Mouse (Mus musculus) stomach, embryonic 15.5 days (tissue): ENCODE measurements around the gene Rps12-ps3. TPM values are rescaled to one million over a fixed set of nuclear protein-coding genes. Genes with fewer than 3 reads are reported as not detected.

Experiments
- ATAC-seq: fragments of 200-750 bp; cut with Nextera tagmentation; 2 replicates; pipeline ENCODE4 v1.8.0; 2017; ENCODE audit warnings: low read depth, moderate number of reproducible peaks, moderate TSS enrichment; ENCODE audit not compliant: insufficient read depth, low FRiP score
- H3K27ac ChIP-seq: fragments of 300-500 bp; sonication (generic); 2 replicates; pipeline ENCODE4 v1.5.1; 2015; ENCODE audit warnings: mild to moderate bottlenecking, inconsistent platforms
- H3K27me3 ChIP-seq: fragments of 300-500 bp; sonication (generic); replicated peaks from 2 replicates; pipeline ENCODE4 v1.6.1; 2015; ENCODE audit warnings: inconsistent platforms
- H3K36me3 ChIP-seq: fragments of 300-500 bp; sonication (generic); 2 replicates; pipeline ENCODE4 v1.6.1; 2015; ENCODE audit warnings: inconsistent platforms
- H3K4me1 ChIP-seq: fragments of 300-500 bp; sonication (generic); 2 replicates; pipeline ENCODE4 v1.6.1; 2015; ENCODE audit warnings: inconsistent platforms
- H3K4me2 ChIP-seq: fragments of 300-500 bp; sonication (generic); 2 replicates; pipeline ENCODE4 v1.6.1; 2015; ENCODE audit warnings: mild to moderate bottlenecking, inconsistent platforms
- H3K4me3 ChIP-seq: fragments of 300-500 bp; sonication (generic); replicated peaks from 2 replicates; pipeline ENCODE4 v1.5.1; 2015; ENCODE audit warnings: inconsistent platforms
- H3K9ac ChIP-seq: fragments of 300-500 bp; sonication (generic); 2 replicates; pipeline ENCODE4 v1.6.1; 2015; ENCODE audit warnings: inconsistent platforms
- H3K9me3 ChIP-seq: fragments of 300-500 bp; sonication (generic); 2 replicates; pipeline ENCODE4 v1.6.1; 2016; ENCODE audit warnings: inconsistent platforms
- WGBS: fragments of 180-500 bp; shearing (Covaris S2); methylation state at CpG from one replicate; pipeline ENCODE4 v1.1.7; 2015; 5-methylcytosine and 5-hydroxymethylcytosine counted together
- polyA plus RNA-seq: library from polyadenylated mRNA; unstranded; fragments of >200 nt; fragmentation: Nextera tagmentation; extraction: Ambion mirVana; gene quantifications from 2 replicates; pipeline ENCODE4 v1.2.1, GENCODE M21; 2015

Rps12-ps3 gene
- polyA plus RNA-seq, 1 experiment from 2014 or later, result 65.7 TPM

DNA sequence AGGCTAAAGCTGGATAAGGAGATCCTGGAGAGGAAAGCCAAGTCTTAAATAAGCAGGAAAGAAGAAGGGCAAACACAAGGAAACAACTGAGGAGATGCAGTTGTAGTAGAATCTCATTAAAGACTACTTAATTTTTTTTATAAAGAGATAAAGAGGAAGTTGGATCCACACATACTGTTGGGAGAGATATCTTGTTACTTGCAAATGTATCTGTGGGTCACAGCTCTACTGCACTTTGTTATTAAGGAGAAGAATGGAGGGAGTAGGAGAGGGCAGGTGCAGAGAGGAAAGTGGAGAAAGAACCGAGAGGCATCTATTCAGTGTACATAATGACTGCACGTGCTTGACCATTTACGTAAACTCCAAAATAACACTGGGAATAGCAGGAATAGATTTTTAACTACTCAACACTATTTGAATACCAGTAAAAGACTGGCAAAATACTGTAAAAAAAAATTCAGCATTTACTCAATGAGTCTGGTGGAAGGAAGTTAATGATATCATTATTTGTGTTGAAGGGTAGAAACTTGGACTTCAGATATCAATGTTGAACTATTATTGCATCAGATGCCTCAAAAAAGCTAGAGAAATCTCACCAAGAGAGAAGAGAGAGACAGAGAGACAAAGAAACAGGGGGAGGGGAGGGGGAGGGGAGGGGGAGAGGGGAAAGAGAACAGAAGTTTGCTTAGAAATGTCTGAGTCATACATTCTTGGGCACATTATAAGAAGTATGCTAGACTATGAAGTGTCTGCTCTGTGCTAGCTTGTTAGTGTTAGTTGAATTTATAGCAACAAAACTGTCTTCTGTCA lies 16.0 kb downstream of the Rps12-ps3 start:
- WGBS, result 87% methylated on average over 3 of the region's 3 CpGs
- Histone ChIP-seq H3K4me1 (no peaks in the 10 kb centered on the region), H3K27ac (no peak overlapping the region), H3K4me2 (no peak overlapping the region), H3K36me3 (no peaks in the 10 kb centered on the region), H3K4me3 (no peak overlapping the region), H3K27me3 (no peaks in the 10 kb centered on the region), H3K9me3 (no peaks in the 10 kb centered on the region), H3K9ac (no peak overlapping the region)
- ATAC-seq, result no peak

DNA sequence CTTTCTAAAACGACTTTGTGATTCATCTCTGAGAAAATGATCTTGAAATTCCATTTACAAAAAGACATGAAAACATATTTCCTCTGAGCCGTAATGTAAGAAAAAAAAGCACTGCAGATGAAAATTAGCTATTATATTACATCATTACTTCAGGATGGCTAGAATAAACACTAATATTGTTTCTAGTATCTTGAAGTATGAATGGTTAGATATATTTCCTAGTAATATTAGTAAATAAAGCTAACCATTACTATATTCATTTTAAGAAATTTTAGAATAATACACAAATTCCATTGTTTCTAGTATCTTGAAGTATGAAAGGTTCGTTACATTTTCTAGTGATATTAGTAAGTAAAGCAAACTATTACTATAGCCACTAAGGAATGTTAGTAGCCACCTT lies 17.8 kb downstream of the Rps12-ps3 start:
- H3K4me3 ChIP-seq, result no peak overlapping the region
- no peak overlapping the region for H3K4me2 ChIP-seq
- H3K9me3 ChIP-seq, result no peaks in the 10 kb centered on the region
- H3K4me1 ChIP-seq, result peaks cover 3% of the 10 kb centered on the region
- H3K36me3 ChIP-seq, result no peaks in the 10 kb centered on the region
- H3K27ac ChIP-seq, result no peak overlapping the region
- WGBS, result 73% methylated on average over 3 of the region's 3 CpGs
- no peak overlapping the region for H3K9ac ChIP-seq
- no peak for ATAC-seq
- no peaks in the 10 kb centered on the region for H3K27me3 ChIP-seq

DNA sequence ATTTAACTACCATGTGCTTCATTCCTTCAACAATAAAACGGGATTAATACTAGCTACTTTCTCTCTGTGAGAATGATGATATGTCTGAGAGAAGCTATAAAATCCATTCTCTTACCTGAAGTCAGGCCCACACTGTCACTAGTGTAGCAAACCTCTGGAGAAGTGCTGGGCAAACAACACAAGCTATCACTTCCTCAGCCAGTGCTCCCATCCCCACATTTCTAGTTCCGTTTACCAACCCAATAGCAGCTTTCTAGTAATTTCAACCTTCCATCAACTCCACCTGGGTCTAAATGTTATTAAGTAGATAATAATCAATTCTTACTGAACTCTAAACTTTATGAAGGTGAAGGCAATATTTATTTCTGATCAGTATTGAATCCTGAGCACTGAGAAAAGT lies 20.9 kb downstream of the Rps12-ps3 start:
- Histone ChIP-seq H3K4me2 (peak overlapping the region; percentile 86), H3K4me1 (peaks cover 3% of the 10 kb centered on the region), H3K4me3 (peak overlapping the region; percentile 20), H3K36me3 (no peaks in the 10 kb centered on the region), H3K27ac (no peak overlapping the region), H3K9ac (no peak overlapping the region), H3K27me3 (no peaks in the 10 kb centered on the region), H3K9me3 (no peaks in the 10 kb centered on the region)
- ATAC-seq, result no peak
- 25% methylated on average over 2 of the region's 2 CpGs for WGBS

DNA sequence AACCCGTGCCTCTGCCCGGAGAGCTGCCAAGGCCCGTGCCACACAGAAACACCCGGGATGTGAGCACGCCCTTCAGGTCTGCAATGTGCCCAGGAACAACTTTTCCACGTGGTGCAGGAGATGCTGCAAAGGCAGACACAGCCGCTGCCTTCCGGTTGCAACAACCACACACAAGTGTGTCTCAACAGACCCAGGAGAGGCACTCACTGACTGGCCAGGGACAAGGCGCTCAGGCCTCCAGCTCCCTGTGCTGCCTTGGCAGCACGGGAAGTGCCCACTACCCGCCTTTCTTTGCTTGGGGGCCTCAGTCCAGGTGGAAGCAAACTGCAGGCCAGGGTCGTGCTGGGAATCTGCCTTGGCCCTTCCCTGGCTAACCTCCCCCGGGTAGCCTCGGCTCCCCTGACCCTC lies 22.2 kb downstream of the Rps12-ps3 start:
- peak overlapping the region; percentile 79 for H3K4me3 ChIP-seq
- H3K9me3 ChIP-seq, result no peaks in the 10 kb centered on the region
- WGBS, result 0% methylated on average over 14 of the region's 14 CpGs
- H3K27me3 ChIP-seq, result no peaks in the 10 kb centered on the region
- peak overlapping the region; percentile 78 for H3K9ac ChIP-seq
- H3K36me3 ChIP-seq, result no peaks in the 10 kb centered on the region
- ATAC-seq, result no peak
- peaks cover 3% of the 10 kb centered on the region for H3K4me1 ChIP-seq
- peak overlapping the region; percentile 86 for H3K4me2 ChIP-seq
- H3K27ac ChIP-seq, result 0 out of 2 replicates have a peak overlapping the region, but pooled peaks have one; percentile 92

DNA sequence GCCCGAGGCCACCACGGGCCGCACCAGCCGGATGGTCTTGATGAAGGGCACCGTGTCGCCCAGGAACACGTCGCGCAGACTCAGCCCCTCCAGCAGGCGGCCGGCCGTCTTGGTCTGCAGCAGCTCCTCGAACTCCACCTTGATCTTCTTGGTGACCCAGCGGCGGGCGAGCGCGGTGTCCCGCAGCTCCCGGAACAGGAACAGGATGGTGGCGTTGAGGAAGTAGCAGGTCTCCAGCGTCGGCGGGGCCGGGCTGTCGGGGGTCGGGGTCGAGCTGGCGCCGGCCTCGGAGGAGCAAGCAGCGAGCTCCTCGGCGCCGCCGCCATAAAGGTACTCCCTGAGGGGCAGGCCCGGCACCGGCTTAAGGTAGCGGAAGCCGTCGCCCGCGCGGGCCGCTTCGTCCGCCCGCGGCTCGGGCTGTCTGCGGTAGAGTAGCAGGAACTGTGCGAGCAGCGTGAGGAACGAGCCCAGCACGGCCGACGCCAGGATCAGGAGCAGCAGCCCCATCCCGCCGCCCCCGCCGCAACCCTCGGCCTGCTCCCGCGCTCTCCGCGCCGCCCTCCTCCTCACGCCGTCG lies 23.1 kb downstream of the Rps12-ps3 start:
- Histone ChIP-seq H3K4me2 (peak overlapping the region; percentile 86), H3K9ac (peak overlapping the region; percentile 78), H3K27ac (peak overlapping the region; percentile 92), H3K36me3 (no peaks in the 10 kb centered on the region), H3K4me3 (peak overlapping the region; percentile 79), H3K4me1 (peaks cover 3% of the 10 kb centered on the region), H3K9me3 (no peaks in the 10 kb centered on the region), H3K27me3 (no peaks in the 10 kb centered on the region)
- peak; percentile 63 for ATAC-seq
- 1% methylated on average over 66 of the region's 70 CpGs for WGBS

DNA sequence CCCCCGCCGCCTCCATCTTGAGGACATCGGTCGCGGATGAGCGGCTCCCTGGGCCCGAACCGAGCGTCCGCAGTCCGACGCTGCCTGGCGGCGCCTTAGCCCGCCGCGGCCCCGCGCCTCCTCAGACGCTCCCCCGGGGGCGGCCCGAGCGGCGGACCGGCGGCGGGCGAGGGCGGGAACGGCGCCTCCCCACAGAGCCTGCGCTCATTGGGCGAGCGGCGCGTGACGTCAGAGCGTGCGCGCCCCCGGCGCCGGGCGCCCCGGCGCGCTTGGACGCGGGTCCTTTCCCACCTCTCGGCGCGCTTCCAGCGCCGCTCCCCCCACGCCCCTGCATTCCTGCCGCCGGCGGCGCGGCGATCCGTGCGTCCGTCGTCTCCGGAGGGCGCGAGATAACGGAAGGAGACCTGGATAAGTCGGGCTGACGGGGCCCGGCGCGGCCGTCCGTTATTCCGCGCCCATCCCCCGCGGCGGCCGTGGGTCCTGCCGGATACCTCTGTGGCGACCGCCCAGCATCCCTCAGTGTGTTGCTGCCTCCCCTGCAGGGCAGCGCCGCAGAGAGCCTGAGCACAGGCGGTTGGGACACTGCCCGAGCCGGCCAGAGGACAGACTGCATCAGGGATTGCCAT lies 23.7 kb downstream of the Rps12-ps3 start, which contains the start of gene Pdzd8:
Gene Pdzd8, minus strand, starts transcription at position 123 of the 626 bp plus-strand sequence.
- WGBS, result under 1% methylated on average over 79 of the region's 91 CpGs
- H3K36me3 ChIP-seq, result no peaks in the 10 kb centered on the region

DNA sequence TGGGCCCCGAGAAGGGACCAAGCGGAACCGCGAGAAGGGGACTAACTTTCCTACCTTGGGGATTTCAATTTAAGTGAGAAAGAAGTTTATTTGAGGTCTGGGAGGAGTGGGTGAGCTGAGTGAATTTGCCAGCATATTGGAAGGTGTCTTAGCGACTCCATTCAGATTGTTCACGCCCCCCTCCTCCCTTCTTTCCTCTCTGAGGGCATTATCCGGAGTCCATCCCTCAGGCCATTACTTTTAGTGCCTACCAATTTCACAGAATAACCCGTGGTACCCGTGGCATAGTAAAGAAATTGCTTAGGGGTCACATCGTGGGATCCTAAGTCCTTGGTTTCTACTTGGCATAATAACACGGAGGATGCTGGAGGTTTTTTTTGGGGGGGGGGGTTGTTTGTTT lies 24.2 kb downstream of the Rps12-ps3 start:
- Histone ChIP-seq H3K9ac (peak overlapping the region; percentile 71), H3K27me3 (no peaks in the 10 kb centered on the region), H3K36me3 (no peaks in the 10 kb centered on the region), H3K4me2 (peak overlapping the region; percentile 80), H3K4me3 (peak overlapping the region; percentile 79), H3K9me3 (no peaks in the 10 kb centered on the region), H3K4me1 (peaks cover 3% of the 10 kb centered on the region), H3K27ac (peak overlapping the region; percentile 92)
- WGBS, result 4% methylated on average over 11 of the region's 11 CpGs
- no peak for ATAC-seq

More for the DNA sequence above, 23.7 kb downstream of the Rps12-ps3 start, which contains the start of gene Pdzd8:
- H3K27me3 ChIP-seq, result no peaks in the 10 kb centered on the region
- peak within 1 kb of the TSS; percentile 78 for H3K9ac ChIP-seq
- H3K9me3 ChIP-seq, result no peaks in the 10 kb centered on the region
- H3K4me1 ChIP-seq, result peaks cover 3% of the 10 kb centered on the region
- ATAC-seq, result peak; percentile 95
- H3K27ac ChIP-seq, result peak within 1 kb of the TSS; percentile 92
- H3K4me3 ChIP-seq, result peak within 1 kb of the TSS; percentile 79
- H3K4me2 ChIP-seq, result peak within 1 kb of the TSS; percentile 86

DNA sequence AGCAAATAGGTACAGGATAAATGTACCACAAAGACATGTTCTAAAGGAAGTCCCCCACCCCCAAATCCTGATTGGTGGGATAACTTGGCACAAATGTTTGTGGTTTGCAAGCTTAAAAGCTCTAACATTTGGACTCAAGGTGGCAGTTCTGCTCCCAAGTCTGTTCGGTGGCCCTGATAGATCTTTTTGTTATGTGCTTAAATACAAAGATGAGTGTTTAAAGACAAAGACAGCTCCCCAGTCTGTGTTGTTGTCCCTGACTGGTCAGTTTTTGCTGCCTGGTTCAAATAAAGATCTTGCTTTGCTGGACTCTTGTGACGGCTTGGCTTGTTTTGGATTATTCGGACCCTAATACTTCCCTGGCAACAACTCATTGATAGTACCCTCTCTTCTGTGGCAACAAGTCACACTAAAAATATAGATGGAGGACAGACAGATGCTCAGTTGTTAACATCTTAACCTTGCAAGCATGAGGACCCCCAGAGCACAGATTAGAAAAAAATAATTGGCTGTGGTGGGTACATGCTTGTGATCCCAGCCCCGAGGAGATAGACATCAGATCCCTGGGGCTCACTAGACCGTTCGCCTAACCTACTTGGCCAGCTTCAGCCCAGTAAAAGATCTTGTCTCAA lies 27.4 kb downstream of the Rps12-ps3 start:
- no peaks in the 10 kb centered on the region for H3K27me3 ChIP-seq
- no peaks in the 10 kb centered on the region for H3K36me3 ChIP-seq
- no peak overlapping the region for H3K4me3 ChIP-seq
- no peaks in the 10 kb centered on the region for H3K4me1 ChIP-seq
- ATAC-seq, result no peak
- no peak overlapping the region for H3K27ac ChIP-seq
- 84% methylated on average over 6 of the region's 6 CpGs for WGBS
- H3K4me2 ChIP-seq, result no peak overlapping the region
- no peaks in the 10 kb centered on the region for H3K9me3 ChIP-seq
- H3K9ac ChIP-seq, result no peak overlapping the region

DNA sequence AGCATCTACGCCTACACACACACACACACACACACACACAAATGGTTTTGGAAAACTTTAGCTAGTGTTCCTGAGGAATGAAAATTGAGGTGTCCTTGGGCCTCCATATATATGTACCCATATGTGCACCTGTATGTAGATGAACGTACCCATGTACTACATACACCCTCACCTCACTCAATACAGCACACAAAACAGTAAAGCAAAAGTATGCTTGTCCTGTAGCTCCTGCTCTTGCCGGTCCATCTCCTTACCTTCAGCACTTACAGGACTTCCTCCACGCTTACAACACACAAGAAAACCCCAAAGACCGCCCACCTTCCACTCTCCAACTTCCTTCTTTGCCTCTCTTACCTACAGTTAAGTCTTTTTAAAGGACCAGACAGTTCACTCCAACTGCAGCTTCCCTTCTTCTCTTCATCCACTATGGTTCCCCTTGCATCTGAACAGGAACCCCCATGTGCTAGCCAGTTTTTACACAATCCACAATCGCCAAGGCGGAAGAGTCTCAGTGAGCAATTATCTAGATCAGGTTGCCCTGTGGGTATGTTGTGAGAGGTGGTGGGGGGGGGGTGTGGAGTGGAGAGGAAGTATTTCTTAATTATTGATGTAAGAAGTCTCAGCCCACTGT lies 28.3 kb downstream of the Rps12-ps3 start:
- 80% methylated on average over 7 of the region's 7 CpGs for WGBS
- H3K4me1 ChIP-seq, result no peaks in the 10 kb centered on the region
- ATAC-seq, result no peak
- no peak overlapping the region for H3K27ac ChIP-seq
- H3K9me3 ChIP-seq, result no peaks in the 10 kb centered on the region
- no peak overlapping the region for H3K9ac ChIP-seq
- H3K4me3 ChIP-seq, result no peak overlapping the region
- no peak overlapping the region for H3K4me2 ChIP-seq
- no peaks in the 10 kb centered on the region for H3K27me3 ChIP-seq
- no peaks in the 10 kb centered on the region for H3K36me3 ChIP-seq

DNA sequence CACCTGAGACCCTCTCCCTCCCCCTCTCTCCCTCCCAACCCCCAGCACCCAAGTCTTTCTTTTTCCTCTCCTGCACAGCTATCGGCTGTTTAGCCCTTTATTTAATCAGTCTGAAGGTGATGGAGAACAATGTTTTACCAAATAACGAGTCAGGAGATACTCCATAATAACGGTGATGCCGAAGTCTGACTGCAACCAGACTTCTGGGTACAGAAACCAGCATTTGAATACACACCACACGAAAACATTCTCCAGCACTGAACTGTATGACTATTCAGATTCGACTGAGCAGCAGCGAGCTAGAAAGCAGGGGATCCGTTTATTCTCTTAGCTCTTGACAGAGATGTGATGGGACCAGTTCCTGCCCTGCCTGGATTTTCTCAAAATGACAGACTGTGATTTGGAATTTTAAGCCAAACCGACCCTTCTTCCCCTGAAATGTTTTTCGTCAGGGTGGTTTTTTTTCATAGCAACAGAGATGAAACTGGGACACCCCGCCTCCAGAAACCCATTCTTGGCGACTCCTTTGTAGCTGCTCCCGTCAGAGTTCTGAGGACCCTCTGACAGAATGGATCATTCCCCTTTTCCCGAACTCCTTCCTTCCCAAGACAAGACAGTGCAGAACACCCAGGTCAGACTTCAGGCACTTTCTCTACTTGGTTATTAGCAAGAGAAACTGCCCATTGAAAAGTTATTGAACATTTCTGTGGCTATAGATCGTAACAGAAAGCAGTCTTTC lies 29.2 kb downstream of the Rps12-ps3 start:
- peak; percentile 50; the same call in 1 of the 2 replicates for ATAC-seq

DNA sequence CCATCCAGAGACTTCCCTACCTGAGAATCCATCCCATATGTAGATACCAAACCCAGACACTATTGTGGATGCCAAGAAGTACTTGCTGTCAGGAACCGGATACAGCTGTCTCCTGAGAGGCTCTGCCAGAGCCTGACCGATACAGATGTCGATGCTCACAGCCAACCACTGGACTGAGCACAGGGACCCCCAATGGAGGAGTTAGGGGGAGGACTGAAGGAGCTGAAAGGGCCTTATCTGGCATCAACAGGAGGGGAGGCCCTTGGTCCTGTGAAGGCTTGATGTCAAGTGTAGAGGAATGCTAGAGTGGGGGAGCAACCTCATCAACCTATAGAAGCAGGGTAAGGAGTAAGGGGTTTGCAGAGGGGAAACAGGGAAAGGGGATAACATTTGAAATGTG lies 30.7 kb downstream of the Rps12-ps3 start:
- no peak for ATAC-seq

More for the DNA sequence above, 29.2 kb downstream of the Rps12-ps3 start:
- 40% methylated on average over 15 of the region's 15 CpGs for WGBS
- Histone ChIP-seq H3K4me3 (no peak overlapping the region), H3K9me3 (no peaks in the 10 kb centered on the region), H3K4me1 (no peaks in the 10 kb centered on the region), H3K27ac (no peak overlapping the region), H3K9ac (no peak overlapping the region), H3K4me2 (no peak overlapping the region), H3K27me3 (no peaks in the 10 kb centered on the region), H3K36me3 (no peaks in the 10 kb centered on the region)

More for the DNA sequence above, 30.7 kb downstream of the Rps12-ps3 start:
- no peaks in the 10 kb centered on the region for H3K36me3 ChIP-seq
- no peak overlapping the region for H3K9ac ChIP-seq
- no peak overlapping the region for H3K4me2 ChIP-seq
- no peaks in the 10 kb centered on the region for H3K9me3 ChIP-seq
- H3K4me3 ChIP-seq, result no peak overlapping the region
- 48% methylated on average over 3 of the region's 3 CpGs for WGBS
- H3K27me3 ChIP-seq, result no peaks in the 10 kb centered on the region; the same call in 1 of the 2 replicates
- no peaks in the 10 kb centered on the region for H3K4me1 ChIP-seq
- no peak overlapping the region for H3K27ac ChIP-seq
